Mouse (Mus musculus) CD4-positive helper T cell, adult 2 months (primary cell): ENCODE measurements around the gene Cntnap4.

ENCODE experiments used
- DNase-seq: peaks from one replicate; pipeline ENCODE4 v3.0.0-alpha.2; 2012; ENCODE audit warnings: low read depth, missing footprints, low spot score

Gene Cntnap4

DNA sequence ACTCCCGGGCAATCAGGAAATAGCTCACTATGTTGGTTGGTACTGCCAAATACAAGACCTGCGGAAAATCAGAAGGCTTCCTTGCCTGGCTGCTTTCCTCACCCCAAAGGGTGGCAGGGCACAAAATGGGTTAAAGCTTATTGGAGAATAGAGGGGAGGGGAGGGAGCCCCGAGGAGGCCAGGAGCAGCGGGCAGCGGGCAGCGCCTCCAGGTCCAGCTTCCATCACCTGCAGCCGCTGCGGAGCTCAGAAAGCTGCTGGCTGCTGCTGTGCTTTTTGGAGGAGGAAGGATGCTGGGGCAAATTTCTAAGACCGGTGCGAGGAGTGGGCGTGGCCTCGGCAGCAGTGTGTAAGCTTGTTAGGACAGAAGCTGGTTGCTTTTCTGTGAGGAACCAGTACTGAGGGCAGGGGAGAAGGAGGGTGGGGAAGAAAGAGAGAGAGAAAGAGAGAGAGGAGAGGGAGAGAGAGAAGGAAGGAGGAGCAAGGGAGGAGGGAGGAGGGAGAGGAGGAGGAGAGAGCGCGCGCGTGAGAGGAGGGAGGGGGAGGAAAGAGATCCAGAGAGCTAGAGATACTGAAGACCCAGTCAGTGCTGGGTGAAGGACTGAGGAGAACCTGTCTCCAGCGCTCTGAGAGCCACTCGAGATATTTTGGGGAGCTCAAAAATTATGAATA is at the start of gene Cntnap4:
Gene Cntnap4 (plus strand): TSS at position 573 of the 671 bp plus-strand sequence.
- DNase-seq: no peak

DNA sequence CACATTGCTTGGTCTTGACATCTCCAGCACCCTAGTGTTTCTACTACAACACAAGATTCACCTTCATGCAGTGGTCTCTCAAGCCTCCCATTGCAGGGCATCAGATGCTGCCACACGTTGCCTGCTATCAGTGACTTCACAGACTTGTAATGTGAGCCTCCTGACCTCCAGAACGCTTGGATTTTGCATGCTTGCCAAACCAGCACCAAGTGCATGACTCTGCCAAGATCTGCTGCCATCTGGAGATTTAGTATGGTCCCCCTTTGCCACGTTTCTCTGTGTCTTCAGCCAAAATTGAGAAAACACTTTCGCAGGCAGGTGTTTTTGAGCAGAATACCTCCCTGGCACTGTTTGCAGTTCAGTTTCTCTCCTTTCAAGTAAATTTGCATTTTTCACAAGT is 12.5 kb upstream of the Cntnap4 start:
- DNase-seq: no peak

DNA sequence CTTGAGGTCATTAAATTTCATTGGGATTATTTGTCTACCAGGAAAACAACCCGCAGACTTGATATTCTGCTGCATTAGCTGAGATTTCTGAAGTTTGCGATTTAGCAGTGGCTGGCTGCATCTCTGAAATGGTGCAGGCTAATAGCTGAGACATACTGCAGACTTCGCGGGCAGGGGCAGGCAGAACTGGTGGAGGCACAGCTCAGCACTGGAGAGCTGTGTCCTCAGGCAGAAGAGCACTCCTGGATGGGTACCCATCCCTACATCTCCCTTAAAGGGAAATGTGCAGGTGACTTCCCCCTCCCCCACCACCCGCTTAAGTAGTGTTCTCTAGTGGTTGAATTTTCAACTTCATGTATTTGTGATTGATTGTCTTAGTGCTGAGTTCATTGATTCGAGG is 698 bp downstream of the Cntnap4 start:
- DNase-seq: no peak

DNA sequence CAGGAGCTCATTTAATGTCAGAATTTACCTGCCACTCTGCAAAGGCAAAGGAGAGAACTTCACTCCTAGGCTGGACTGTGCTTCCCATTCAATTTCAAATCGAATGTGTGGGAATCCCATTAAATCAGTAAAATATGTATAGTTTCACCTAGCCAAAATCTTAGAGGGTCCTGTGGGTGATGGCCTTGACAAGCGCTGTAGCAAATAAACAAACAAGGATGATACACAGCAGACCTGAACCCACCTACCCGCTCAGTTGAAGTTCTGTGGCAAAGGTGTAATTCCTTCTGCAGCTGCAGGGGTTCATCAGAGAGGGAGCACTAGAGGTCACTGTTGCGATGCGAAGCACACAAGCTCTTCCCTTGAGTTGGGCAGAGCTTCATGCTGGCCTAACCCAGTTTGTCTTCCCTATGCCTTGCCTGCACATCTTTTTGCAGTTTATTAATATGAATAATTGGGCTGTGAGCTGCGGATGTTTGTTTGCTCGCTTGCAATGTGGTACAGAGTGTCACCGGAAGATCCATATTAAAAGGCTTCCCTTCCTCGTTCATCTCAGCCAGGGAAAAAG is 1.6 kb downstream of the Cntnap4 start:
- no peak for DNase-seq

DNA sequence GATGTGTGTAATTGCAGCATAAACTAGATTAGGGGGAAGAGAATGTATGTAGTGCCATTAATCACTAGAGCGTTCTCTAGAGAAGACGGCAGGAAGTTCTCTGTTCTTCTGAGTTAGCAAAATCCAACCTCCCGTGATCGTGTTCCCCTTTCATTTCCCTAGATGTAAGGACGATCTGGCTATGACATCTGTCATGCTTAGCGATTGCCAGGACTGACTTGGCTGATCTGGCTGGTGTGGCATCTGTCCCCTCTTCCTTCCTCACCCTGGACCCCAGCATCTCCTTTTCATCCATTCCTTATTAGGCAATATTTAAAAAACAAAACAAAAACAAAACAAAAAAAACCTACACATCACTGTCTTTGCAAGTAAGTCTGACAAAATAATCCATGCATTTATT is 11.6 kb downstream of the Cntnap4 start:
- no peak for DNase-seq

DNA sequence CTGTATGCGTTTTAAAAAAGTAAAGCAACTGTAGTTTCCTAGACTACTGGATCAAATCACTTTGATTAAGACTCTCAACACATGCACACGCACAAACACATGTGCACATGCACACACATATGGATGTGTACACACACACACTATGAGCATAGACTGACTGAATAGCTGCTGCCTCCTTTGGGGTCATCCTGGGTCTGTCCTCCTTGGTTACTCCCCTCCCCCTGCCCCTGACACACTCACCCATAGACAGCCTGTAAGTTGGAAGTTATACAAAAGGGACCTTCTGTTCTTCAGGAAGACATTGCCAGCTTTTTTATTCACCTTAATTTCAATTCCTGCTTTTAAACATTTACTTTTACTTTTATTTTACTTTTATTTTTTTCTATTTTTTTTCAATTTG is 13.6 kb downstream of the Cntnap4 start:
- DNase-seq: no peak

DNA sequence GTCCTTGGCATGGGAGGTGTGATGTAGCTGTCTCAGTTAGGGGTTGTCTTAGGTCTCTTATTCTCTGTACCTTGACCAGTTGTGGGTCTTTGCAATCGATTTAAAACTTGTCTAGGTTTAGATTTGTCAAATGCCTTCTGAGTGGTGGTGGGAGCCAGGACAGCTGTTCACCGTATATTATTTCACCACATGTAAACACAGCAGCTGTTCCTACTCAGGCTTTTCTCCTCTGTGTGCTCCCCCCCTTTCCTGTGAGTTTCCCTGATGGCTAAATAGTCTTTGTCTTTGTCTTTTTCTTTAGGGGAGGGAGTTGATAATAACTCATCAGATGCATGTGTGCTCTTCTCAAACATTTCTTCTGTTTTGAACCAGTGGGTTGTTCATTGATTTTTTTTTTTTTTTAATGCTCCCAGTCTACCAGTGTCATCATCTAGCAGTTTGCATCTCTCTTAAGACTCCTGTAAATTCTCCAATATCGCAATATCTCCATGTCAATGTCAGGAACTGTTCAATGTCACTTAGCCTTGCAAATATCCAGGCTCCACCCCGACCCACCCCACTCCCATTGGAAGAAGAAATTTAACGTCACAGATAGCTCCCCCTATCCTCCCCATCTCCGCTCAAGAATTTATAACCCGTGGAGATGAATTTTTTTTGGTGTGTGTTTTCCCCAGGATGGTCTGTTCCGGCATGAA is 18.7 kb downstream of the Cntnap4 start:
- no peak for DNase-seq

DNA sequence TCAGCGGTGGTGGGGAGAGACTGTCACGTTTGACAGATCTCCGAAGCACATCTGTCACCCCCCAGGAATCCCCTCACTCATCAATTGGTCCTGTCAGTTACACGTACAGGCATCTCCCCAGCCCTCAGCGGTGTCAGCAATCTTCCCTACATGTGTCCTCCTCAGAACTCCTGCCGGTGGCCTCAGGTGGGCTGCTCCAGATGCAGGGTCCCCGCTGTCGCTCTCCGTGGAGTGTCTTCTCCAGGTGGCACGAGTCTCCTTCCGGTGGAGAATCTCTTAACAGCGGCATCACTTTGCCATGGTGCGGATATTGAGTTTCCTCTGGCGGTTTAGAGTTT is 19.2 kb downstream of the Cntnap4 start:
- DNase-seq: no peak

DNA sequence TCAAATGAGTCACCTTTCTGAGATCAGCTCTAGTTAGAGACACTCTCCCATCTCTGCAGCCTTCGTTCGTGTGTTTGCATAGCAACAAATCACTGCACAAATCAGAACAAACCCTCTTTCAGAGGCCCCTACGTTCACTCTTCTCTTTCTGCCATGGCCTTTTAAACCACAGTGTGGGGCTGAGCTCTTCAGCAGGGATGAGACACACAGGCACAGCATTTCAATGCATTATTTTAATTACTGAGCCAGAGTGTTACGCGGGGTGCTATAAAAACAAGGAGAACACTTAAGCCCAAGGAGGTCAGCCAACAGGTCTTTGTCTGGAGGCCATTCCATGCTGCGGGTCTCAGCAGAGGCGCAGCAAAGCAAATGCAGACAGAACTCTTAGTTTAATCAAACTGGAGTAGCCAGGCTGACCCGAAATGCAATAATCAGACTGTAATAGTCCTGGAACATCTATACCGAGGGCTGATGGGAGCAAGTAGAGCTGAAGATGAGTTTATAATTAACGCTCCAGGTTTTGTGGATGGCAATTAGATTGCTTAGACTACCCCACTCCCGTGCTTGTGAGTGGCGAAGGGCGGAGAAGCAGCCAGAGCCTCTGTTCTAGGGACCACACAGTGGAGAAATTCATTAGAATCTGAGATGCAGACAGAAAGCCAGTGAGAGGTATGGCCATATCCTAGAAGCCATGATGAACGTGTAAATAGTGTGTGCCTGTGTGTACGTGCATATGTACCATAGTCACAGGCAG is 26.4 kb downstream of the Cntnap4 start:
- DNase-seq: no peak

DNA sequence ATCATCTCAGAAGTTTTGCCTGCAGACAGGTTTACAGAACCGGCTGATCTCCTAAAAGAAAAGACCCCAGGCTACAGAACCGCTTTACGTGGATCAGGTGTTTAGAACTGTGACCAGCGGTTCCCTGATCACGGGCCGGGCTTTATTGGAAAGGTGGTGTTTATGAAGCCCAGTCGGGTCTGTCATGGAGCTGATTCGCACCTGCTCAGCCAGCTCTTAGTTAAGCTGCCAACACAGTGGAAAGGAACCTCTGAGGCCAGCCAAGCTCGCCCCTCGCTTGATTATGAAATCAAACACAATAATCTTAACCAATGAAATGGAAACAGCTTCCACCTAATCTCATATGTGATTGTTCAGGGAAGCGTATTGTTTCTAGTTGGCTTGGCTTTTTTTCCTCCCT is 30.1 kb downstream of the Cntnap4 start:
- DNase-seq: no peak

DNA sequence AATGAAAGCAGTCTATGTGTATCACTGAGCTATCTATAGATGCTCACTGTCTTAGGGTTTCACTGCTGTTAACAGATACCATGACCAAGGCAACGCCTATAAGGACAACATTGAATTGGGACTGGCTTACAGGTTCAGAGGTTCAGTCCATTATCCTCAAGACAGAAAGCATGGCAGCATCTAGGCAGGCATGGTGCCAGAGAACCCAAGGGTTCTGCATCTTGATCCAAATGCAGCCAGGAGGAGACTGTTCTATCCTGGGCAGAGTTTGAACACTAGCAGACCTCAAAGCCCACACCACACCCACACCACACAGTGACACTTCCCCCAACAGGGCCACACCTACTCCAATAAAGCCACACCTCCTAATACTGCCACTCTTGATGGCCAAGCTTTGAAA is 31.3 kb downstream of the Cntnap4 start:
- no peak for DNase-seq

DNA sequence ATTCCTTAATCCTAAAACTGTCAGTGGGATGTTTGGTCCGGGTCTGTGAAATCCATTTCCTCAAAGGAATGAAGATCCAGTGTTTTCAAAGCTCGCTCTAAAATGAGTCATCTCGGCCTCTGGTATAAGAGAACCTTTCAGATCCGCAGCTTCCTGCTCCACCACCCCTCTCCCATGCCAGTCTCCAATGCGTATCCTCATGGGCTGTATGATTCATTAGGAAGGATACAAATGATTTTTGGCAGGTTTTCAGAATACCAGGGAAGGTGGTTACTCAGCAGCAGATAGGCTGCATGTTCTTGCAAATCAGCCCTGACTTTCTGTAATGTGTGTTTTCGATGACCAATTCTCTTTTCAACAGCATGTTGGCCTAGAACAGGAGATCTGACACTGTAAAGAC is 40.3 kb downstream of the Cntnap4 start:
- no peak for DNase-seq

DNA sequence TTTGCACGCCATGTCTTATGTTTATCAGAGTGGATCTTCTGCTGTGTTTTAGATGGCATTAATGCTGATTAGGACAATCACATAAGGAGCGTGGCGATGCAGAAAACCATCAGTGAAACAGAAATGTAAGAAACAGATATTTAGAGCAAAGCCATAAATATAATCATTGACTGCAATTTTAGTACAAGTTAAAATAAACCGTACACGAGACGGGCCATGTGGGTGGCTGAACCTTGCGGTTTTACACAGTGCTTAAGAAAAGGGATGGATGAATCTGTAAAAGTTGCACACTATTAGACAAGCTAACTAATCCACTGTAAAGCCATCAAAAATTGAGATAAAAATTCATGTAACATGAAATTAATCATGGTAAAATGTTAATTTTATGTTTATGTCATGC is 58.9 kb downstream of the Cntnap4 start:
- no peak for DNase-seq

DNA sequence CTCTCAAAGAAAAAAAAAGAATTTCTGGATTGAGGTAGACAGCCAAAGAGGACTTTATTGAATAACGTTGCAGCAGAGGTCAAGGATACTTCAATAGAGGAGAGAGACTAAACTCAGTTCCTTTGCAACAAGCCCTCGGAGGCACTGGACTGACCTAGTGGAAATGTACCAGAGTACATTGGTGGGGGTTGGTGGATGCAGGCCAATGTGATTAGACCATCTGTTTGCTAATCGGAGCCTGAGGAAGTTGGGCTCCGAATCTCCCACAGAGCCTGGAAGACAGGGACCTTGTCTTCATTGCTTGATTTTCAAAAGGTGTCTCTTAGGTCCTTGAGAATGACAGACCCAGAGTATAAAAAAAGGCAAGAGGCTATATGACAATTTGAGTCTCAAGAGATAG is 82.8 kb downstream of the Cntnap4 start:
- no peak for DNase-seq

DNA sequence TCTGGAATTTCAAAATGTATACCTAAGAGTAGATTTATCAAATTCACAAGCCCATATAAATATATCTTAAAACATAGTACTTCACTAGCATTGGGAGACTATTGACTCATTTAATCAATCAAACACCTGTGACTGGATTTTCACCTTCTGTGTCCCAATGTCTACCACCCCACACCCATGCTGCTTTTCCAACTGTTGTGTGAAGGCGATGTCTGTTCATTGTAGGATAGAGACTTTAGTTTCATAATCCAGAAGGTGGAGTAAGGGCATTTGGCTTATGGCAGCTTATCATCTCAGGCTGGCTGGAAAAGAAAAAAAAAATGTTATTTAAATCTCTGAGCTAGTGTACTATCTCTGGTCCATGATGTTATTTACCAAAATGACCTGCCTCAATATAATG is 83.4 kb downstream of the Cntnap4 start:
- DNase-seq: no peak

DNA sequence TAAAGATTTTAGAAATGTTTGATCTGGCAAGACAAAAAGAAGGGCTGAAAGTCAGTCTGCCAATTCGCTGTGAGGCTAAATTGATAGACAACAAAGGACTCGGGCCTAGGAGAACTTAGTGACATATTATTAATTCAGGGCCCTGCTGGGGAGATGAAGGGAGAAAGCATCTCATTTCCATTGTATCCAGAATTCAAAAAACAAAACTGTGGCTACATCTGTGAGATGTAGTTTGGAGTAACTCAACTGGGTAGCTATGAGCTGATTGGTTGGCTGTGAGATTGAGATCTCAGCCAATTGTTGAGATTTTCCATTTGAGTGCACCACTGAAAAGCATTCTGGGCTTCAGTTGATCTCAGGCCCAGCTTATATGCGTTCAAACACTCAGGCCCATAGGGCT is 84.2 kb downstream of the Cntnap4 start:
- no peak for DNase-seq

DNA sequence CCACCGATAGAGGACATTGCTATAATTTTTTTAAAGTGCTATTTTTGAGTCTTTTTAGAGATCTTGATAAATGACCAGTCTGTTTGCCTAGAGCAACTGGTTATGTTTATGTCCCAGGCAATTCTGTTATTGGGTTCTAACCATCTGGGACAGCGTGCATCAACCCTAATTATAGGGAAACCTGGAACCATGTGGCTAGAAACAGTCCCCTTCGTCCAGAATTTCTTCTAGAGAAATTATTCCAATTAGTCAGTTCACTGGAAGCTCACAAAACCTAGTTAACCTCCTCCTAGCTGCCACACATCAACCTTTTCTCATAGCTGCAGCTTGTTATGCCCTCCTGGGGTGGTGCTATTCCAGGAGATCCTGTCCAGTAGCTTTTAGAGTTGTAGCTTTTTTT is 94.2 kb downstream of the Cntnap4 start:
- no peak for DNase-seq

DNA sequence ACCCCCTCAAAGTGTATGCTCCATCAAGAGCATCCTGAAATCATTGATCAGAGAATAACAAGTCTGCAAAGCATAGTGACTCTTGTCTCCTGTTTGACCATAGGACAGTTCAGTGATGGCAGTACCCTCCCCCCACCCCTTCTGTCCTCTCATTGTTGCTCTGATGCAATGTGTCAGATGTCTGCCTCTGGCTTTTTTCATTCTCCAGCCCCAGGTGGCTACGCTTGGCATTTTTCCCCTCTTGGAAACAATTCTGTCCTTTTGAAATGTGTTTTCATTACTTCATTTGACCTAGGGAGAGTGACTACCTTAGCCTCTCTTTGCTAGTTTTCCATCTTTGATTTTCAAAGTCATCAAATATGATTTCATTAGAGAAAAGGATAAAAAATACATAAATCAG is 104.8 kb downstream of the Cntnap4 start:
- DNase-seq: no peak

DNA sequence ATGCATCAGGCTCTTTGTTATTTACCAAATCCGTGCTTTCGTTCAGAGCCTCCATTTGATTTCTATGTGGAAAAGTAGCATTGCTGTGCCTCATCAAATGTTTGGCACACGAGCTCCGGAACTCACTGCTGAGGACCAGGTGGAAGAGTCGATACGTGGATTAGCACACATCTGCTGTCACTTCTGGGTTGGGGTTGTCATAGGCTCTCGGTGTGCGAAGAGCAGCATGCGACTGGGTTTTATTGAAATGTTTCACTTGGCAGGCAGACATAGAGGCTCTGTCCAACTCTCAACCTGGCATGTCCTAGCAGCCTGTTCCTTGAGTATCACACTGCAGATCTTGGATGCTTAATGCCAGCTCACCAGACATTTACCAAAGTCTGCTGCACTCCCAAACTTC is 111.9 kb downstream of the Cntnap4 start:
- no peak for DNase-seq

DNA sequence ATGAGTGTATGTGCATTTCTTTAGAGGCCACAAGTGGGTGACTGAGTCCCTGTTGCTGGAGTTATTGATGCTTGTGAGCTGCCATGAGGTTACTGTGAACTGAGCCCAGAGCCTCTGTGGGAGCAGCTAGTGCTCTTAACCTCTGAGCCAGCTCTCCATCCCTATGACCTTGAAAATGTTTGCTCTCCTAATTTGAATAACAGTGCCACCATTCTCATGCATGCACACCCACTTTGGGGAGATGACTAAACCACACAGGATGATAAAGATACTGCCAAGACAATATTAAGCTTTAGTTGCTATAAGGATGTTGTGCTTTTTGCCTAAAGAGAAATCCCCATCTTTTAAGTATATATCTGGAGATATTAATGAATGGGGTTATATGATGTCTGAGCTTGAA is 125.9 kb downstream of the Cntnap4 start:
- no peak for DNase-seq

DNA sequence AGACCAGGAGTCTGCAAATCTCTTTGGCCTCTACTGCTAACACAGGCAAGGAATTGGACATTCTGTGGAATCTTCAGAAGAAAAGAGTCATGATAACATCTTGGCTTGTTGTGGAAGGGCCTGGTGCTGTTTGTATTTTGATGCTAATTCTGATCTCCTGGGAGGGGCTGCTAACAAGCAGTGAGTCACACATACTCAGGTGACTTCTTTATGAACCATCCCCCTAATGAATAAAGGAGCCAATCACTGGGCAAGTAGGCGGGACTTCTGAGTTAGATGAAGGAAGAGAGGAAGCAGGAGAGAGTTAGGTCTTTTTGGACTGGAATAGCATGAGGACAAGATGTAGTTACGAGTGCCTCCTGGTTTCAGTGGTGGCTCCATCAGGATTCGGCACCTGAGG is 128.3 kb downstream of the Cntnap4 start:
- DNase-seq: no peak

DNA sequence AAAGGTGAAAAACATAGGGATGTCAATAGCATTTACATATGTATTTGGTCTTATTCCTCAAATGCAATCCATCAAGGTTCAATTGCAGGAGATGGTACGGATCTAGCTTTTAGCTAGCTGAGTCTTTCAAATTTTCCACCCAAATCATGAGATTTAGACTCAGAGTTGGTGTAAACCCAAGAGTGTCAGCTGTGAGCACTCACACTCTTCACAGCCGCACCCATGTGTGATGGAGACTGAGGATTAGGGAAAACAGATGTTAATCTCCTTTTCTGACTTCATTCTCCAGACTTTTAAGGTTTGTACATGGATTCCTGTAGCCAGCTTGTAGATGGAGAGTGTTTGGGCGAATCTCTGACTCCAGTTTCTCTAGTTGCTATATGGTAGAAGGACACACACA is 147.1 kb downstream of the Cntnap4 start:
- no peak for DNase-seq

DNA sequence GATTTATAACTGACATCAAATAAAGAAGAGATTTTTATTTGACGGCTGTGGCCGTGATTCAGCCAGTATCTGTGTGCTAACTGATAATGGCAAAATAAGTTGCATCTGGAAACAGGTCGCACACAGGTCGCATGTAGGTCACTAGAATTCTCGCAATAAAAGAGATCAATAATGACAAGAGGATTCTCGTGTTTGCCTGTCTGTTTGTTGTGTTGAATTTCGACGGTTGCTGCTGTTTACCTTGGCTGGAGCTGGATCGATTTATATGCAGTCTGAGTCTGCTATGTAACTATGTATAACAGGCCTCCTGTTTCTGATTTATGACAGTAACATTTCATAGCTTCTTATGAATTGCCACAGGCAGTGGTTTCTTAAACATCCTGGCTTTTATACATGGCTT is 155.1 kb downstream of the Cntnap4 start:
- no peak for DNase-seq
